Mouse (Mus musculus) CD4-positive, CD25-positive, alpha-beta regulatory T cell, adult 2 months (primary cell): ENCODE measurements around the gene Syne1.

ENCODE experiments used
- DNase-seq: peaks from one replicate; pipeline ENCODE4 v3.0.0-alpha.2; 2012; ENCODE audit warnings: low read depth, low spot score

Gene Syne1

GRCm38 (mm10) chr10:5309961-5310713, 241.1 kb downstream of the Syne1 start:
- no peak for DNase-seq

DNA sequence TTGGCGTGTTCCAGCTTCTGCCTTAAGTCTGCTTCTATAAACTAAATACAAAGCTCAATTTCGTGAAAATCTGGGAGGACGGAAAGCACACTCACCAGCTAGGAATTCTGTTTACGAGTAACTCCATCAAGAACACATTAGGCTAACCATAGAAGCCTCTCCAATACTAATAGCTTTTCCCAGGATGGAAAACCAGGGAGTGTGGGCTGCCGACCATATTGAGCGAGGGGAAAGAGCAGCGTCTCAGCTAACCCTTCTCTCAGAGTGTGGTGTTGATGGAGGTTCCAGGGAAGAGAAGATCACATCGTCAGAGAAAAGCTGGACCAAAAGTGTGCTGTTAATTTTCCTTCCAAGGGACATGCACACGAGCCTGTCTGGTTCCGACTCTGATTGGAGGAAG, 241.9 kb downstream of the Syne1 start:
- no peak for DNase-seq

GRCm38 (mm10) chr10:5305555-5305954, 245.7 kb downstream of the Syne1 start:
- peak; percentile 5 for DNase-seq

DNA sequence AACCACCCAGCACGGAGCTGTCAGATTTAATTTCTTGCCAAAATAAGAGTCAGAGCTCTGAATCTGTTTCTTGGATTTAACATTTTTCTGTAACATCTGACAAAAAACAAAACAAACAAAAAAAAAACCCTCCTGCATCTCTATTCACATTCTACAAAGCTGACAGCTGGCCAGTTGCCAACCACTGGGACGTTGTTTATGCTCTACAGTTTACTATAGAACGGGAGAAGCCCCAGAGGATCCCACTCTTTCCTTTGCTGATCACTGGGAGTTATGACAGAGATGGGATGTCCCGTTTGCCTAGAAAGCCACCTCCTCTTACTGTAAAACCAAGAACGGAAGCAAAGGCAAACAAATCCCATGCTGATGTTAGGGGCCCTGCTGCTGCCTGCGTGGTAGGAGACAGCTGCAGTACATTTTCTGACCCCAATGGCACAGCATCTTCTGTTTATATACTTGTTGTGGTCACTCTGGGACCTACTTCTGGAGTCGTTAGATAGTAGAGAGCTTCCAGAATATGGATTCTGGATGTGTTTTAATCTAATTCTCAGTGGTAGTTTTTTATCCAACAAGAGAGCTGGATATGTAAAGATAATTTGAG, 255.9 kb downstream of the Syne1 start:
- DNase-seq, result no peak

DNA sequence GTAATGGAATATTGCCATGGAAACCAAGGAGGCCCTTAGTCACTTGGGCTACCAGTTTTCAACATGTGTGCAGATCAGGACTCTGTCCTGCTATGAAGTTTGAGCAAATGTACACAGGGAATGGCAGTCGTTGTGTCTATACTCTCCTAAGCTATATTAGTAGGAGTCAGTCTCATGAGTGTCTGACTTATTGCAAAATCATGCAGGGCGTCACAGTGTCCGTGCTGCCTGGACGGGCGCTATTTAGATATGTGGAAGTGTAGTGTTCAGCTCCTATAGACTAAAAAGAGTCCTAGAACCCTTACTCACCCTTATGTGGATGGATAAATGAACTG, 261.7 kb downstream of the Syne1 start:
- DNase-seq, result no peak

- no peak for DNase-seq
These were observed 262.3 kb downstream of the Syne1 start for GRCm38 (mm10) chr10:5288716-5289574.

GRCm38 (mm10) chr10:5288262-5288661, 263.0 kb downstream of the Syne1 start:
- DNase-seq, result no peak

DNA sequence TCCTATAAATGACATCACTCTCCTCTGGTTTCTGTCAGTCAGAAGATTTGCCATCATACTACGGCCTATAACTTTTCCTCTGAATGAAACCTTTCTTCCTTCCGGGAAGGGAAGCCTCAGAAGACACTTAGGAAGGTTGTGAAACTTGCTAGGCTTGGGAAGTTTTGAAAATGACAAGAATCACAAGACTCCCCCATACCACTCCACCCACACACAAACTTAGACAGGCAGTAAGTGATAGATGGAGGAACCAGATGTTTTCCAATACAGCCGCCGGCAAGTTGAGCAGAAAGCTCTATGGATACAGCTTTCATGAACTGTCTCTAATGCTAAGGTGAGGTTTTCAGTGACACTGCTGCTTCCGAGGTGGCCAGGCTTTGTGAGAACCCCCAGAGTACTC, 275.5 kb downstream of the Syne1 start:
- no peak for DNase-seq

DNA sequence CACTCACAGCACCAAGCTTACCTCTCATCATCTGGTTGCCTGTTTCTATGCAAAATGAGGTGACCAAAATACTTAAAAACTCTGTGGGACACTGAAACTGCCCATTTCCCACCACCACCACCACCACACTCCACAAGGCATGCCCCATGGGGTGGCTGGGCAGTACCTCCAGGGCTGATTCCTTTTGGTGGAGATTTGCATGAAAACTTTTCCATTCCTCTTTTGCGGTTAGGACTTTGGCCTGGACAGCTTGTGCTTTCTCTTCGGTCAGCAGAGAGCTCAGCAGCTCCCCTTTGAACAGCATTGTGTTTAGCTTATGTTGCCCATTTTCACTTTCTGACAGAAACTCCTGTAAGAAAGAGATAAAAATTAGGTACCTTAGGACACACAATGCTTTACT, 280.6 kb downstream of the Syne1 start:
- no peak for DNase-seq

- DNase-seq, result no peak
These were observed 286.9 kb downstream of the Syne1 start for GRCm38 (mm10) chr10:5264418-5264817.

- DNase-seq, result no peak
These were observed 288.6 kb downstream of the Syne1 start for GRCm38 (mm10) chr10:5262636-5263035.

GRCm38 (mm10) chr10:5256686-5257085, 294.6 kb downstream of the Syne1 start:
- no peak for DNase-seq

DNA sequence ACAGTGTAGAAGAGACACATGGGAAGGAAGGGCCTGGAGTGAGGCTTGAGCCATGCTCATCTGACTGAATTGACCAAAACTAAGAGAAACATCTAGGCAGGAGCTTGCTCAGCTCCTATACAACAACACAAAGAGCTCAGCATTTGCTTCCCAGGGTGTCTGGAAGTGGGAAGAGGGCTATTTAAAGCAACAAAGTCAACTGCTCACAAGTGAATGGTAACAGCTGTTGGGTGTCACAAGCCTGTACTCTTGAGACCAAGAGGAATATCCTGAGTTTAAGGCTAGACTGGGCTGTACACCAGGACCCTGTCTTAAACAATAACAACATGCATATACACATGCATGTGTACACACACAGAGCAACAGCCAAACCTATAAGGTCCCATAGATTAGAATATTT, 297.5 kb downstream of the Syne1 start:
- no peak for DNase-seq

- DNase-seq, result no peak
These were observed 300.6 kb downstream of the Syne1 start for GRCm38 (mm10) chr10:5250702-5251101.

GRCm38 (mm10) chr10:5239680-5240079, 311.6 kb downstream of the Syne1 start:
- DNase-seq, result no peak

- no peak for DNase-seq
These were observed 314.4 kb downstream of the Syne1 start for GRCm38 (mm10) chr10:5236926-5237325.

GRCm38 (mm10) chr10:5236171-5236570, 315.1 kb downstream of the Syne1 start:
- no peak for DNase-seq

GRCm38 (mm10) chr10:5234721-5235501, 316.4 kb downstream of the Syne1 start:
- no peak for DNase-seq

DNA sequence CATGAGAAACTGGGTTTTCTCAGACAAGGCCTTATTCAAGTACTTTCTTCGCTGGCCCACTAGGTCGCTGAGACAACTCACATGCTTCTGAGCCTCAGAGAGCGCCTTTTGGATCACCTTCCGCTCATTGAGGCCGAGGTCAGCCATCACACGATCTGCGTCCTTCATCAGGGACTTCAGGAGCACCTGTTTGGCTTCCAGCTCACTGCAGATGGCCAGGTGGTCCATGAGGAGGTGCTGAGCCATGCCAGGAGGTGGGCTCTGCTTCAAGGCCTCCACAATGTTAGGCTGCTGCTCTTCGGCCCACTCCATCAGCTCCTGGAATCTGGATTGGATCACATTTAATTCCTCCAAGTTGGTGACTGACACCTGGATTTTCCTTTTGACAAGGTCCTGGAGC, 322.2 kb downstream of the Syne1 start:
- DNase-seq, result no peak

DNA sequence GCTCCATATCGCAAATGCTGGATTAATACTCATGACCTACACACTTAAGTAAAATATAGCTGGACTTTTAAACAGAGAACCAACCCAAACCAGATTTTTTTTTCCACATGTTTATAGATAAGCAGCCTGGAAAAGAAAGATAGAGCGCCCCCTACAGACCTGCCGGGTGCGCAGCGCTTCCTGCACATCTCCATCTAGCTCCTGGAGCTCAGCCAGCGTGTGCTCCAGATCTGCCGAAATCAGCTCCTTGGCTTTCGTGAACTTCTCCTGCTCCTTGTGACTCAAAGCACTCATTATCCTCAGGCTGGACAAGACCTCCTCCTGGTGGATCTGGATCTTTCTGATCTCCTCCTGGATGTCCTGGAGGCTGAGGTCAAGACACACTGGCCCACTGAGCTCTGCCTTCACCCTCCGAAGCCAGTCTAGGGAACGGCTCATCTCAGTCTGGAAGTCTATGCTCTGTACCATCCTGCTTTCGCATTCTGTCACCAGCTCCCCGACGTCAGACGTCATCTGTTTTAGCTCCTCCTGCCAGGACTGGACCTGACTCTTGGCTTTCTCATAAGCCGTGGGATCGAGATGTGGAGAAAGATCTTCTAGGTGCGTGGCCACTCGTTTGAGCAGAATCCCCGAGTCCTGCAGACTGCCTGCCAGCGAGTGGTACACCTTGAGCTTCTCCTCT, 323.7 kb downstream of the Syne1 start:
- DNase-seq, result peak; percentile 52

GRCm38 (mm10) chr10:5215943-5216342, 335.3 kb downstream of the Syne1 start:
- no peak for DNase-seq
